Mouse (Mus musculus) kidney, adult 18-20 months (tissue): ENCODE data around the gene Lgr4.
"Not testable (repeated sequence)": the region's sequence is repeated elsewhere in the genome, so short reads cannot be mapped to it uniquely, and the experiment has no call there.

ENCODE experiments used
- DNase-seq: peaks from one replicate; pipeline ENCODE4 v3.0.0; 2021

The Lgr4 gene

GRCm38 (mm10) chr2:109917496-109918413, at the start of gene Lgr4:
TSS of gene Lgr4 (plus strand) at chr2:109917647.
- DNase-seq: peak; percentile 98

- DNase-seq: not testable (repeated sequence)
These were observed 38.0 kb upstream of the Lgr4 start for GRCm38 (mm10) chr2:109879429-109879828.

GRCm38 (mm10) chr2:109881111-109881510, 36.3 kb upstream of the Lgr4 start:
- DNase-seq: no peak

- no peak for DNase-seq
These were observed 35.8 kb upstream of the Lgr4 start for GRCm38 (mm10) chr2:109881625-109882024.

- no peak for DNase-seq
These were observed 33.3 kb upstream of the Lgr4 start for GRCm38 (mm10) chr2:109884106-109884505.

GRCm38 (mm10) chr2:109884507-109884906, 32.9 kb upstream of the Lgr4 start:
- no peak for DNase-seq

- DNase-seq: no peak
These were observed 27.4 kb upstream of the Lgr4 start for GRCm38 (mm10) chr2:109890068-109890467.

GRCm38 (mm10) chr2:109890597-109890996, 26.9 kb upstream of the Lgr4 start, which contains the start of gene Lin7c:
TSS of gene Lin7c (plus strand) at chr2:109890853.
- peak; percentile 93 for DNase-seq

- no peak for DNase-seq
These were observed 26.4 kb upstream of the Lgr4 start for GRCm38 (mm10) chr2:109891031-109891430.

GRCm38 (mm10) chr2:109891471-109891870, 26.0 kb upstream of the Lgr4 start:
- DNase-seq: no peak

GRCm38 (mm10) chr2:109896311-109896710, 21.1 kb upstream of the Lgr4 start:
- DNase-seq: no peak

GRCm38 (mm10) chr2:109902869-109903268, 14.6 kb upstream of the Lgr4 start:
- DNase-seq: no peak

GRCm38 (mm10) chr2:109904171-109904821, 13.2 kb upstream of the Lgr4 start:
- peak; percentile 88 for DNase-seq

- no peak for DNase-seq
These were observed 8.3 kb upstream of the Lgr4 start for GRCm38 (mm10) chr2:109909122-109909521.

- no peak for DNase-seq
These were observed 5.2 kb upstream of the Lgr4 start for GRCm38 (mm10) chr2:109912216-109912615.

- DNase-seq: no peak
These were observed 4.7 kb upstream of the Lgr4 start for GRCm38 (mm10) chr2:109912766-109913165.

GRCm38 (mm10) chr2:109913241-109913640, 4.2 kb upstream of the Lgr4 start:
- DNase-seq: no peak

GRCm38 (mm10) chr2:109914601-109915000, 2.8 kb upstream of the Lgr4 start:
- peak; percentile 38 for DNase-seq

GRCm38 (mm10) chr2:109916782-109917495, 508 bp upstream of the Lgr4 start:
- DNase-seq: no peak

GRCm38 (mm10) chr2:109918592-109919262, 1.3 kb downstream of the Lgr4 start:
- peak; percentile 68 for DNase-seq

- no peak for DNase-seq
These were observed 3.0 kb downstream of the Lgr4 start for GRCm38 (mm10) chr2:109920471-109920870.

- DNase-seq: no peak
These were observed 4.0 kb downstream of the Lgr4 start for GRCm38 (mm10) chr2:109921298-109922035.
